Mouse (Mus musculus) bone marrow macrophage, adult 2 months (primary cell): ENCODE measurements at regions not wholly inside any gene's neighbourhood (a gene's known extent, or its start where the extent isn't known, plus 50 kb on each side); places are given as distances from the start of the nearest gene placed in this dataset.

Experiments used
- CTCF ChIP-seq: IDR thresholded peaks from 2 replicates; pipeline ENCODE4 v1.5.1; 2012; ENCODE audit warnings: low read depth, mild to moderate bottlenecking, low read length, moderate library complexity
- POLR2A ChIP-seq: IDR thresholded peaks from 2 replicates; pipeline ENCODE4 v1.6.1; 2012; ENCODE audit warnings: mild to moderate bottlenecking, low read depth, low read length, borderline replicate concordance

DNA sequence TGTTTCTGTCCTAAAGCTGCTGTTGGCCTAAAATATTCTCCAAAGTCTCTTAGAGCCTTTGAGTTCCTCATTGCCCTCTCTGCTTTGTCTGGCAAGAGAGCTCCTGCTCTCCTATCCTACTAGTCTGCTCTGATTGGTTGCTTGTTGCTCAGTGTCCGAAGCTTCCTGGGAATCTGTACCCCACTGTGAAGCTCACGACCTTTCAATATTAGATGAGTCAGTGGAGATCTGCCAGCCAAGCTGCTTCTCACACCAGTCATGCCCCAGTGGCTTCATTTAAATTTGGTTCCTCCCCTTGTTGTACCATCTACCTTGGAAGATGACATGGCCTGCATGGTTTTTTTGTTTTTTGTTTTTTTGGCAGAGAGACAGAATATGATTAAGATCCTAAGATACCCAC is 313.6 kb downstream of the Irx1 start:
- no peak for TF ChIP-seq POLR2A
- no peak for TF ChIP-seq CTCF
